Mouse (Mus musculus) cerebellum, postnatal 14 days (tissue): ENCODE data around the gene Tshr.
A peak's percentile ranks its signal among the peaks of the same experiment; 100 is the strongest.

Source experiments
- DNase-seq, 2 experiments: peaks; one replicate each; pipeline ENCODE4 v3.0.0; 2021; ENCODE audit warnings: mixed read lengths in 2 of 2

Gene Tshr

DNA sequence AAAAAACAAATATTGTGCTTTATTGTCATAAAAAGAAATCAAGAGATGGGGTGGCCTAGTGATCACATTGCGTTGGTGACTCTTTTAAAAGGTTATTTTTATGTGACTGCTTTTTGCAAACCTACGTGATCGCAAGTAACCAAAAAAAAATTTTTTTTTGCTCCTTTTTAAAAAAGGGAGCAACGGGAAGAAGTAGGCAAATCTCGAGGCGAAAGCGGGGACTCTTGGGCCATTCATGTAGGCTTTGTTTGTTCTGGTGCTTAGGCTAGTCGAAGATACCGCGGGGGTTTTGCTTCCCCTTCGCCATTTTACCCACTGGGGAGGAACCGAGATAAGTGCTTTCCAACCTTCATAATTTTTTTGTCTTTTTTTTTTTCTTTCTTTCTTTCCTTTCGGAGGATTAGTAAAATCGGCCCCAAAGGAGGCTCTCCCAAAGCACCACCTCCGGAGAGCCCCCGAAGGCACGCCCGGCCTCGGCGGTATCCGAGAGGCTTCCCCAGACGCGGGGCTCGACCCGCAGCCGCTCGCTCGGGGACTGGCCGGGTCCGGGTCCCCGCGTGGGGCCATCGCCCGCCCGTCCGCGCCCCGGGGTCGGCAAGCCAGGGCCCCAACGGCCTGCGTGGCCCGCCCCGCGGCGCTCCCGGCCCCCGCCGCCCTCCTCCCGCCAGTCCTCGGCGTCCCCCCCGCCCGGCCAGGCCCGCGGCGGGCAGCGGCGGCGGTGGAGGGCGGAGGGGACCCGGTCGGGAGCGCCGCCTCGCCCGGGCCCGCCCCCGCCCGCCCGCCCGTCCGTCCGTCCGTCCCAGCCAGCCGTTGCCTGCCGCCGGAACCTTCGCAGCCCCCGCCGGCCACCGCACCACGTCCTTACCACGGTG, 204.5 kb downstream of the Tshr start:
- DNase-seq: peak; percentile 69 to 78

DNA sequence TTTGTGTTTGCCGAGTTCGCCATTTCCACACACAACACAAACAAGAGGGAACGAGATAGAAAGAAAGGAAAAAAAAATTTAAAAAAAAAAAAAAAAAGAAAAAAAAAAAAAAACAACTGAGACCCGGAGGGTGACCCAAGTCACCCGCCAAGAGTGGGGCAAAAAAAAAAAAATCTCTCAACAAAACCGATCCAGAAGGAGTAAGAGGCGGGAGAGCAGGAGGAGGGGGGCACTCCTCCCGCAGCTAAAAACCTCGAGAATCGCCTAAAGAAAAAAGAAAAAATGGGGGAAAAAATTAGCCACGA, 205.1 kb downstream of the Tshr start:
- DNase-seq: no peak

DNA sequence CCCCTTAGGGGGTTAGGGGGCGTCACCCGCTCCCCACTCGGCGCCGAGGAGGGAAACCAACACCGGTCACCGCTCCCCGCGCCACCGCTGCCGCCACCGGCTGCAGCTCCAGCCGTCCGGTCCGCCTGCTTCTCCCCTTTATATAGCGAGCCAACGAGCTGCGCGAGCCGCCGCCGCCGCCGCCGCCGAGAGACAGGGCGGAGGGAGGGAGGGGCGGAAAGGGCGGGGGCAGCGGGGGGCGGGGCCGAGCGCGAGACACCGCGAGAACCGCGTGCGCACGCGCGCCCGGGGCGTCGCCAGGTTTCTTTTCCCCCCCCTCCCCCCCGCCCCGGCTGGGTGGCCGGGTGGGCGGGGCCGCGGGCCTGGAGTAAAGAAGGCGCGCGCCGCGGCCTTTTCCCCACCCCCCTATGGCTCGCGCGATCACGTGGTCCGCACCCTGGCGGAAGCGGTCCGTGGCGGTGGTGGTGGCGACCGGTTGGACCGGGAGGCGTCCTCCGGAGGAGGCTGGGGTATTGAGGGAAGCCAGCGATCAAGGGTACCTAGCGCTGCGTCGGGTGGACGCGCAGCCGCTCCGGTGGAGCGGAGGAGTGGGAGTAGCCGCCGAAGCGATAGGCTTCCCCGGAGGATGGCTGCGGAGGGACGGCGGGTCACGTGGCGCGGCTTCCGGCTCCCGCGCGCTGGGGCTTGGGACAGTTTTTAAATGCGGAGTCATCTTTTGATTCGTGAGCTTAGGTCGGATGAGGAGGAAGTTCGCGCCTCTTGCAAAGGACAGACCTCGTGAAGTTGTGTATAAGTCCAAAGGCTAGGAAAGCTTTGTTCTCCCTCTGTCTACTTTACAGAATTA, 205.7 kb downstream of the Tshr start, which contains the start of gene Gtf2a1:
Gene Gtf2a1 (minus strand): TSS at position 641 of the 844 bp plus-strand sequence.
- peak; percentile 97 for DNase-seq

DNA sequence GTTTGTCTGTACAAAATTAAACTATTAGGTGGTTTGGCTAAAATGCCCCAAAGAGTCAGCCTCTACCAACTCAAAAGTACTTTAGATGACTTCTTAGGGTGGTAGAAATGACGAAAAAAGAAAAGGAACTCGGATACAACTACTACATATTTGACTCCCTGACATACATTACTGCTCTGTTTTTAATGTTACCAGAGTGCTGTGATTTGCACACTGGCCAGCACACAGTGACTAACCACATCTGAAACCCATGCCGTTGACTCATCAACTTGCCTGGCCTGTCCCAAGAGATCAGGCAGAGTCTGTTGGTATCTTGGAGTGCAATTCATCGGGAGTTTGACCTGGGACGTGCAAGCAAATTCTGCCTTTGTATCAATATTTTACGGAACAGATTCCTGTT, 206.4 kb downstream of the Tshr start:
- DNase-seq: peak; percentile 11 to 23

DNA sequence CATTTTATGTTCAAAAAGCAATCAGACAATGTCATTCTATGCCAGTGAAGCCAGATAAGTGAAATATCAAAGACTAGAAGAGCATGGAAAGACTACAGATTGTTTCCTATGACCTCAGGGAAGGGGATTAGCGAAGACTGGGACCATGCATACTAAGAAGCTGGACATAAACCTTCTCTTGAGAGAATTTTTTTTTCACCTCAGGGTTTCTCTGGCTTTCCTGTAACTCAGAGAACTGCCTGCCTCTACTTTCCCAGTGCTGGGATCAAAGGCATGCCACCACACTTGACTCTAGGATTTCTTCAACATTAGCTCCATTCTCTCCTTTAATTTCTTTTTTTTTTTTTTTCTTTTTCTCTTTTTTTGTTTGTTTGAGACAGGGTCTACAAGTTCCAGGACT, 206.8 kb downstream of the Tshr start:
- no peak for DNase-seq

DNA sequence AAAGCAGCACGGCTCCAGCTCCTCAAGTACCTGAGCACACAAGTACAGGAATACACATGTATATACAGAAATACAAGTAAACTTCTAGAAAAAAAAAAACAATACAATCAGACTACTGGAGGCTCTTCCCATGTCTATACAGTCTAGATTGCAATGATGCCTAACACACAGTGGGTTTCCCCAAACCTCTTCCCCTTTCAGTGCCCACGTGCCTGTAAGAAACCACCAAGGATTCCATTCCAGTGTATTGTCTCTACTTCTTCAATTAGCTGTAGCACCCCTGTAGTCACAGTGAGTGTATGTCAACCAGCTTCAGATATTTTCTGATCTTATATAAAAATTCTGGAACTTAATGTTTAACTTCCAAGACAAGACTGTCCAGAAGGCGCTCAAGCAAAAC, 207.8 kb downstream of the Tshr start:
- no peak for DNase-seq
